Mouse (Mus musculus) C2C12 (cell line): ENCODE data around the gene Coa3.

Experiments
- CTCF ChIP-seq: IDR thresholded peaks from one replicate; pipeline ENCODE4 v1.5.1; 2011; ENCODE audit not compliant: control insufficient read depth, insufficient read depth, insufficient read length
- FOSL1 ChIP-seq: IDR thresholded peaks from one replicate; pipeline ENCODE4 v1.8.0; 2011; ENCODE audit warnings: mild to moderate bottlenecking, low read length; ENCODE audit not compliant: poor library complexity, insufficient read depth, severe bottlenecking
- USF1 ChIP-seq: IDR thresholded peaks from one replicate; pipeline ENCODE4 v1.6.1; 2011; ENCODE audit warnings: low read depth, mild to moderate bottlenecking, control low read depth, moderate library complexity

DNA sequence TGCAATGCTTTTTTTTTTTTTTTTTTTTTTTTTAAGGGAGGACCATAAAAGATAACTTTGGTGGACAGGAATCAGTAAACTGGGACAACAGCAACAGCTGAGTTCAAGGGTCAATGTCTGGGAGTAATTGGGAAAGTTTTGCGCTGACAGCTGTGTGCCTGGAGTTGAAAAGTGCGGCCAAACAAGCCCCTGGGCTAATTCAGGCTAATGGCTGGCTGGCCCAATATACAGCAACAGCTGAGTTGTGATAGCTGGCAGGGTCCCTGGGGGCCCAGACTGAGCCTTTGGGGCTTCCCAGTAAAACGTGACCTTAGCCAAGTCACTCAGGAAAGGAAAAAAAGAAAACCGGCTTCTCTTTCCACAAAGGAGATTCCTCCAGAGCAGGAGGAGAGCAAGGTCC lies 33.8 kb downstream of the Coa3 start:
- TF ChIP-seq CTCF (no peak), USF1 (no peak), FOSL1 (no peak)
